Mouse (Mus musculus): ENCODE results near the gene Gm4871. TPM values are rescaled to one million over a fixed set of nuclear protein-coding genes. Genes with fewer than 3 reads are reported as not detected.

Gm4871 gene
- polyA plus RNA-seq, 1 experiment from 2014 or later: not detected

DNA sequence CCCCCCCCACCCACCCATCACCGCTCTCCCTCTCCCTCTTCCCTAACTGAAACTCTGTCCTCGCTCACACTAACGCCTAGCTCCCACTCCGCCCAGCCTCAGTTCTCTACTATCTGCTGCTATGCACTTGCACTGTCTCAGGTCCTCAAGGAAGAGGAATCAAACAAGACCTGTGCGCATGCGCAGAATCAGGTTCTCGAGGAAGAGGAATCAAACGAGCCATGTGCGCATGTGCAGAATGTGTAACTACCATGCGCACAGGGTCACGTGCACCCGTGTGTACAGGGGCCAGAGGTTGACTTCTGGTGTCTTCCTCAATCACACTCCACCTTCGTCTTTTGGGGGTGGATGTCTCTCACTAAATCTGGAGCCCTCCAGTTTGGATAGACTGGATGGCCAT, 45.0 kb downstream of the Gm4871 start:
- Histone ChIP-seq H3K27ac (ENCODE audit: low read depth, low read length) (no peak overlapping the region), H3K4me1 (ENCODE audit: control insufficient read depth, insufficient read depth, low read length) (no peaks in the 10 kb centered on the region), H3K9ac (ENCODE audit: low read depth, low read length) (no peak overlapping the region), H3K4me2 (replicated peaks; ENCODE audit: low read depth, low read length) (no peak overlapping the region), H3K9me3 (ENCODE audit: control insufficient read depth, low read length) (peaks cover 4% of the 10 kb centered on the region), H3K27me3 (ENCODE audit: control insufficient read depth, insufficient read depth, low read length) (no peaks in the 10 kb centered on the region), H3K36me3 (ENCODE audit: control insufficient read depth, insufficient read depth, low read length) (no peaks in the 10 kb centered on the region), H3K4me3 (ENCODE audit: low read length) (no peak overlapping the region)
- no peak for ATAC-seq (ENCODE audit: low FRiP score, low TSS enrichment)
- WGBS: 91% methylated on average over 13 of the region's 13 CpGs

DNA sequence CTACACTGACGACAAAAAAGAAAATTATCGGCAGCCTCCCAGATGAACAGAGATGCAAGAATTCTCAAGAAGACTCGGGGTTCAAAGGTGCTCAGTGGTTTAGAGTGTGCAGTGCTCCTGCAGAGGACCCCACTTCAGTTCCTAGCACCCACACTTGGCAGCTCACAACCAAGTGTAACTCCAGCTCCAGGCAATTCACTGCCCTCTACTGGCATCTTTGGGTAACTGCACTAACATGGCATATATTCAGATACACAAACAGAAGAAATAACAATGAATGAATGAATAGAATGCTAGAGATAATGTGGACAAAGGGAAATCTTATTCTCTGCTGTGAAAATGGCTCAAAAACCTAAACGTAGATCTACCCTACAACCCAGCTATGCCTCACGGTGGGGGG, 47.7 kb downstream of the Gm4871 start:
- 93% methylated on average over 5 of the region's 5 CpGs for WGBS
- peaks cover 4% of the 10 kb centered on the region for H3K9me3 ChIP-seq (ENCODE audit: control insufficient read depth, low read length)
- no peak for ATAC-seq (ENCODE audit: low FRiP score, low TSS enrichment)

DNA sequence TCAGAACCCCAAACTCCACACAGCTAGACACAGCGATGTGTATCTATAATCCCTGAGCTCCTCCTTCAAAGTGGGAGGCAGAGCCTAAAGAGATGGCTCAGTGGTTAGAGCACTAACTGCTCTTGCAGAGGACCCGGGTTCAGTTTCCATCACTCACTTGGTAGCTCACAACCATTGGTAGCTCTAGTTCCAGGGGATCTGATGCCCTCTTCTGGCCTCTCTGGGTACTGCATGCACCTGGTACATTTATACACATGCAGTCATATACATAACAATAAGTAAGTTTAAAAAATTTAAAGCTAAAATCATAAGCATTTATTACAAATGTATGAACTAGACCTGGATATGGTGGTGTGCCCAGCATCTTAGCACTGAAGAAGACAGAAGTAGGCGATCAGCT, 49.3 kb downstream of the Gm4871 start:
- H3K27ac ChIP-seq (ENCODE audit: low read depth, low read length): no peak overlapping the region
- H3K4me2 ChIP-seq (replicated peaks; ENCODE audit: low read depth, low read length): no peak overlapping the region
- no peak overlapping the region for H3K4me3 ChIP-seq (ENCODE audit: low read length)
- peaks cover 4% of the 10 kb centered on the region for H3K9me3 ChIP-seq (ENCODE audit: control insufficient read depth, low read length)
- H3K36me3 ChIP-seq (ENCODE audit: control insufficient read depth, insufficient read depth, low read length): no peaks in the 10 kb centered on the region
- no peak overlapping the region for H3K9ac ChIP-seq (ENCODE audit: low read depth, low read length)
- H3K27me3 ChIP-seq (ENCODE audit: control insufficient read depth, insufficient read depth, low read length): no peaks in the 10 kb centered on the region
- 93% methylated on average over 3 of the region's 3 CpGs for WGBS
- ATAC-seq (ENCODE audit: low FRiP score, low TSS enrichment): no peak
- no peaks in the 10 kb centered on the region for H3K4me1 ChIP-seq (ENCODE audit: control insufficient read depth, insufficient read depth, low read length)

More for the DNA sequence above, 47.7 kb downstream of the Gm4871 start:
- H3K4me2 ChIP-seq (replicated peaks; ENCODE audit: low read depth, low read length): no peak overlapping the region
- H3K36me3 ChIP-seq (ENCODE audit: control insufficient read depth, insufficient read depth, low read length): no peaks in the 10 kb centered on the region
- no peaks in the 10 kb centered on the region for H3K27me3 ChIP-seq (ENCODE audit: control insufficient read depth, insufficient read depth, low read length)
- H3K4me3 ChIP-seq (ENCODE audit: low read length): no peak overlapping the region
- H3K4me1 ChIP-seq (ENCODE audit: control insufficient read depth, insufficient read depth, low read length): no peaks in the 10 kb centered on the region
- no peak overlapping the region for H3K9ac ChIP-seq (ENCODE audit: low read depth, low read length)
- no peak overlapping the region for H3K27ac ChIP-seq (ENCODE audit: low read depth, low read length)

Other genes starting within 250 kb of the Gm4871 start
- gene Smurf1, start 66.9 kb downstream of the Gm4871 start, polyA plus RNA-seq (2014; fragmentation: Nextera tagmentation; extraction: Ambion mirVana): 13.5 and 20.2 TPM in 2 replicates
- gene 1700018F24Rik, start 10.2 kb upstream of the Gm4871 start, polyA plus RNA-seq (2014; fragmentation: Nextera tagmentation; extraction: Ambion mirVana): not detected in 2 replicates
- gene Arpc1a, start 51.1 kb upstream of the Gm4871 start, polyA plus RNA-seq (2014; fragmentation: Nextera tagmentation; extraction: Ambion mirVana): 138 and 149 TPM in 2 replicates
- gene Kpna7, start 51.3 kb upstream of the Gm4871 start, polyA plus RNA-seq (2014; fragmentation: Nextera tagmentation; extraction: Ambion mirVana): not detected in 2 replicates
- 115 and 163 TPM in 2 replicates for gene Arpc1b, start 81.5 kb upstream of the Gm4871 start, polyA plus RNA-seq (2014; fragmentation: Nextera tagmentation; extraction: Ambion mirVana)
- 113 and 152 TPM in 2 replicates for gene Pdap1, start 107.5 kb upstream of the Gm4871 start, polyA plus RNA-seq (2014; fragmentation: Nextera tagmentation; extraction: Ambion mirVana)
- gene Bud31, start 107.6 kb upstream of the Gm4871 start, polyA plus RNA-seq (2014; fragmentation: Nextera tagmentation; extraction: Ambion mirVana): 205 and 251 TPM in 2 replicates
- 7.1 and 14.4 TPM in 2 replicates for gene Ptcd1, start 134.4 kb upstream of the Gm4871 start, polyA plus RNA-seq (2014; fragmentation: Nextera tagmentation; extraction: Ambion mirVana)
- 30.6 and 37.1 TPM in 2 replicates for gene Cpsf4, start 134.5 kb upstream of the Gm4871 start, polyA plus RNA-seq (2014; fragmentation: Nextera tagmentation; extraction: Ambion mirVana)
- gene Atp5j2, start 159.3 kb upstream of the Gm4871 start, polyA plus RNA-seq (2014; fragmentation: Nextera tagmentation; extraction: Ambion mirVana): 568 and 762 TPM in 2 replicates
- 7.8 and 10.2 TPM in 2 replicates for gene Zkscan14, start 169.1 kb upstream of the Gm4871 start, polyA plus RNA-seq (2014; fragmentation: Nextera tagmentation; extraction: Ambion mirVana)
- gene Zkscan5, start 171.8 kb upstream of the Gm4871 start, polyA plus RNA-seq (2014; fragmentation: Nextera tagmentation; extraction: Ambion mirVana): 9.6 and 13.6 TPM in 2 replicates
- gene Zfp655, start 199.0 kb upstream of the Gm4871 start, polyA plus RNA-seq (2014; fragmentation: Nextera tagmentation; extraction: Ambion mirVana): 29.0 and 41.7 TPM in 2 replicates
- gene Zscan25, start 247.7 kb upstream of the Gm4871 start, polyA plus RNA-seq (2014; fragmentation: Nextera tagmentation; extraction: Ambion mirVana): 0.70 and 1.2 TPM in 2 replicates

Measured in kidney, embryonic 14.5 days (tissue).